17 mouse cellular contexts compared by ENCODE assay signal in genomic region chr3:137429516-137429915, GRCm38 (mm10).
"Had no signal": no experiment of that assay in that cellular context is flagged by ENCODE, and none has a peak within 500 bp of the region (broad histone marks: within the 10 kb centered on the region; RNA-seq: fewer than 3 reads in every experiment).

No protein-coding gene starts in this region.

- DNase-seq: retina, postnatal 1 day; right cerebral cortex, adult 18-20 months; right cerebral cortex, postnatal 14 days; right cerebral cortex, postnatal 25 days; right cerebral cortex, postnatal 4 days; spleen, adult 18-20 months; thymus, adult 18-20 months; thymus, adult 2 months; thymus, postnatal 14 days; thymus, postnatal 25 days; thymus, postnatal 36 days; thymus, postnatal 4 days had no signal

- H3K4me3 ChIP-seq: neural tube, embryonic 12.5 days; neural tube, embryonic 13.5 days; neural tube, embryonic 15.5 days; stomach, embryonic 15.5 days had no signal

- H3K27ac ChIP-seq: neural tube, embryonic 12.5 days; neural tube, embryonic 13.5 days; neural tube, embryonic 15.5 days; stomach, embryonic 15.5 days; stomach, postnatal 0 days had no signal
